Mouse (Mus musculus) adrenal gland, postnatal 14 days (tissue): Measurements from ENCODE around the gene Zfp688. TPM values are rescaled to one million over a fixed set of nuclear protein-coding genes. Genes with fewer than 3 reads are reported as not detected.
"Not testable (repeated sequence)": the region's sequence is repeated elsewhere in the genome, so short reads cannot be mapped to it uniquely, and the experiment has no call there.

Source experiments
- DNase-seq: peaks from one replicate; pipeline ENCODE4 v3.0.0; 2021; ENCODE audit warnings: mixed read lengths
- long read RNA-seq, 2 experiments: library from polyadenylated mRNA; stranded (forward); transcript quantifications; one replicate each; pipeline ENCODE4 v2.0.0; 2021
- total RNA-seq: library from RNA; stranded (reverse); gene quantifications from 2 replicates; pipeline ENCODE4 v1.2.3, GENCODE M21; 2021

Gene Zfp688
- total RNA-seq: 8.9 and 11.9 TPM in 2 replicates
- long read RNA-seq, experiment 1, transcript Zfp688-201 (3 exons, 1,015 nt): major isoform, 5 of 20 reads
- long read RNA-seq, experiment 1, partial matches to known transcripts: 1 of 20 reads
- long read RNA-seq, experiment 1, other reads (novel, unspliced or antisense): 9 of 20 reads
- long read RNA-seq, experiment 2, partial matches to known transcripts: 0 of 13 reads
- long read RNA-seq, experiment 2, other reads (novel, unspliced or antisense): 10 of 13 reads

DNA sequence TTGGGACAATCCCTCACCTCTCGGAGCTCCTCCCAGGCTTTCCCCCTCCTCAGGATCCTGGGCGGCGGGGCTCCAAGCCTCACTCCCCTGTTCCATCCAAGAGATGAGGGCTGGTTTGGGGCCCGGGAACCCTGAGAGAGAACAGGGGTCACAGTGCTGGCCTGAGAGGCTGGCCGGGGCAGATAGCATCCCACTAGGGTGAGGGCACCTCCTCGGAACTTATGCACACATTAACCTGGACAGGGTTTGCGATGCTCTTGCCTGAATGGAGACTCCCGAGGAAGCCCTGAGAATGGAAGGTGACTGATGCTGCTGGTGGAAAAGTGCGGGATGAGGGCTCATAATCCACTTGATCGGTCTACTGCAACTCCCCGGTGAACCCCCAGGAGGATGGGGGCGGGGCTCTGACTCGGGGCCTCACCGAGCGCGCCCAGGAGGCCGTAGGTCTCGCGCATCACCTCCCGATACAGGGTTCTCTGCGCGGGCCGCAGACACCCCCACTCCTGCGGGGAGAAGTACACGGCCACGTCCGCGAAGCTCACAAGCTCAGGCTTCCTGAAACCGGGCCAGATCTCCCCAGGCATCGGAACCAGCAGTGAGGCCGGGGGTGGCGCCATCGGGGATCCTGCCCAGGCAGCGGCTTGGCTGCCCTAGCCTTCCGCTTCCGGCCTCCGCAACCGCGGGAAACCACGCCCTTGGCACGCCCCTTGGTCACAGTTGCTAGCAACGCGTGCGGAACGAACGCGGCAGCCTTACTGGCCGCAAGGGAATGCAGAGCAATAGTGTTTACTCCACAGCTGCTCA is at the start of gene Zfp688:
Zfp688 (minus strand) TSS at position 681 of the 804 bp plus-strand sequence.
- DNase-seq: peak; percentile 98

DNA sequence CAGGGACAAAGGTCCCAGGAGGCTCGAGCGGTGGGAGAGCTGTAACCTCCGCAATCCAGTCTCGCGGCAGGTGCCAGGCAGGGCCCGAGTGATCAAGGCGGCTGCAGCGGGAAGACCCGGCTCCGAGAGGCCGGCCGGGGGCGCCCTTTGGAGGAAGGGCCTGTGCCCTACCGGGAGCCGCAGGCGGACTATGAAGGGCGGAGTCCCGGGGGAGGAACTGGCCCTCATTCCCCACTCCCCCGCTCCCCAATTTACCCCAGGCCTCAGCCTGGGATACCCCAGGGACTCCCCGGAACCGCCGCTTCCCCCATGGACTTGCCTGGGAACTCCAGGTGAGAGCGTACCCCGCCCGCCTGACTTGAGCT is 49.8 kb upstream of the Zfp688 start:
- peak; percentile 84 for DNase-seq

DNA sequence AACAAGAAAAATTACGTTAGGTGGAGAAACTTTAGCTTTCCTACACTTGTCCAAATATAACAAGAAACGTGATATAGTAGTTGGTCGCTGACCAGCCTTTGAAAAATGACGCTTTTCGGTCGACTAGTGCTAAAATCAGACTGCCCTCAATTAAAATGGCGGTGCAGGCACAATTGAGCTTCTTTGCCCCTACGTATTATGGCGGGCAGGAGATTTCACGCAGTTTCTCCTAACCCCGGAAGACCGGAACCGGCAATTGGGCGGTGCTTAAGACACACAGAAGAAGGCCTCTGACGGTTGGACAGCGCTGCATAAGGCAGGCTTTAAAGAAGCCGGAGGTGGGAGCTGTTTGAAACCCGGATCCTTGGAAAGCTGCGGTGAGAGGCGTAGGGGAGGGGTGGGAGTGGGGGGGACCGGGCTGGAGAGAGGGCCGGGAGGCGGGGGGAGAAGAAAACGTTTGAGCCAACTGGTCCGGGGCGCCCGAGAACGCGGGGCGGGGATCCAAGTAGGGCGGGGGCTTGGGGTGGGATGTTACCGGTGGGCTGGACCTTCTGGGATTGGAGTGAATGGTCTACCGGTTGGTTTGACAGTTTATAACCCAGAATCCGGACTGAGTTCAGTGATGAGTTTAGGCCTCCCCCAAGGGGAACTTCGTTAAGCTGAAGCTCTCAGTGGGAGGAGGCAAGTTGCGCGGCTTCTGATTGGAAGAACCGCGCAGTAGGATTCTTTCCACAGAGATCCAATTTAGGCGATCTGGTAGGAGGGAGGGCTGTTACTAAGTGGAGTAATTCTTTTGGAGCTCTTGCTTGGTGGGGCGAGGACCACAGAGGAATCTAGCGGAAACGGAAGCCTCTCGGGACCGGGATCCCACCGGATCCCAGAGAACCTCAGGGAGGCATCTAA is 49.1 kb upstream of the Zfp688 start:
- peak; percentile 94 for DNase-seq

DNA sequence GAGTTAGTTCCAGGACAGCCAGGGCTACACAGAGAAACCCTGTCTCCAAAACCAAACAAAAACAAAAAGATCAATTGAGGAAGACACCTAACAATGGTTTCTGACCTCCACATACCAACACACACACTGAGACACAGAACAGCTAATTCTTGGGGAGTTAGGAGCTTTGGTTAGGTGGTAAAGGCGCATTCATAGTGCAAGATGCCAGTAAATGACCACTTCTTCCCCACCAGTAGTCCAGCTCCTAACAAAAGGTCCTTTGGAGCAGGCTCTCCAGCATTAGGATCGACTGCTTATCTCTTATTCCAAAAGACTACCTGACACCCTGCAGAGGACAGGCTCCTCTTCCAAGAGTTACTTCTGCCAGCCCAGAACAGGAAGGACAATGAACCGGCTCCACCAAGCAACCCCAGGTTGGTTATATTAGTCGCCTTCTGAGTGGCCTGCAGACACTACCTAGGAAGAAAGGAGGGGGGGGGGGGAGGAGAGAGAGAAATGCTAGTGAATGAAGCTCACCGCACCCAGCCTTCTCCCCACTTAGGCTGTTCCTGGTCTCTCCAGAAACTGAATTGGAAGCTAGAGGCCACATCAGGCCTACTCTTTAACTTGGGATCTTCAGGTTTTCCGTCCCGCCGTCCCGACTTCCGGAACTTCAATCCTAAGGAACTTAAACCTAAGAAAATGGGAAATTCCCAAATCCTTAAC is 48.3 kb upstream of the Zfp688 start:
- peak; percentile 37 for DNase-seq

DNA sequence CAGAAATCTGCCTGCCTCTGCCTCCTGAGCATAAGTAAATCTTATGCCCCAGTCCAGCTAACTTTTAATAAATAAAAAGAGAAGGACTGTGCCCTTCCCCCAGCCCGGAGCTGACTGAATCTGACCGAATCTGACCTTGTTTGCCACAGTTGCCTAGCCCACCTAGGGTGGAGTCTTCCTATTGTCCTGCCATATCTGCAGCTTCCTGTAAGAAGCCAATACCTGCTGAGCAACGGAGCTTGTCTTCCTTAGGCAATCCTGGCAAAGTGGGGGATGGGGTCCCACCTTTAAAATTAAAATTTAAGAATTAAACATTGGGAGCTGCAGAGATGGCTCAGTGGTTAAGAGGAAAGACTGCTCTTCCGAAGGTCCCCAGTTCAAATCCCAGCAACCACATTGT is 44.7 kb upstream of the Zfp688 start:
- DNase-seq: no peak

DNA sequence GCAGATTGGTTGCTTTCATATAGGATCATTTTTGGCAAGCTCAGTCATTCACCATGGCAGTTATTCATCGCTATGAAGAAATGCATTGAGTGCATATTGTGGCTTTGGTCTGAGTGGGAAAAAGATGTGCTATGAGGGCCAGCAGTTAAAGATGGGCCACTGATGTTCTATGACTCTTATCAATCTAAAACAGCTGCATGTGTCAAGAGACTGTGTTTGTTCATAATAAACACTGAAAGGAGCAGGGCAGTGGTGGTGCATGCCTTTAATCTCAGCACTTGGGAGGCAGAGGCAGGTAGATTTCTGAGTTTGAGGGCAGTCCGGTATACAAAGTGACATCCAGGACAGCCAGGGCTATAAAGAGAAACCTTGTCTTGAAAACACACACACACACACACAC is 43.8 kb upstream of the Zfp688 start:
- not testable (repeated sequence) for DNase-seq

DNA sequence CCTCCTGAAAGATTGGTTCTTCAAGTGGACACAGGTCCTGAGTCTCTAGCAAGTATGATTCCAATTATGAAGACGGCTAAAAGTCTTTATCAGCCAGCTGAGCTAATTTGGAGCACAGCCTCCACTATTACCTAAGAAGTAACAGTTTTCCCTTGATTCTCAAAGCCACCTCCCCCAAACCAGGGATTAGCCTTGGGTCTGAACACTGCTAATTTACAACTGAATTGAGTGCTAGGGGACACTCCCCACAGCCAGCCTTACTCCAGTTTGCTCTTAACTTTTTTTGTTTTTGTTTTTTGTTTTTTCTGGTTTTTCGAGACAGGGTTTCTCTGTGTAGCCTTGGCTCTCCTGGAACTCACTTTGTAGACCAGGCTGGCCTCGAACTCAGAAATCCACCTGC is 43.3 kb upstream of the Zfp688 start:
- no peak for DNase-seq

DNA sequence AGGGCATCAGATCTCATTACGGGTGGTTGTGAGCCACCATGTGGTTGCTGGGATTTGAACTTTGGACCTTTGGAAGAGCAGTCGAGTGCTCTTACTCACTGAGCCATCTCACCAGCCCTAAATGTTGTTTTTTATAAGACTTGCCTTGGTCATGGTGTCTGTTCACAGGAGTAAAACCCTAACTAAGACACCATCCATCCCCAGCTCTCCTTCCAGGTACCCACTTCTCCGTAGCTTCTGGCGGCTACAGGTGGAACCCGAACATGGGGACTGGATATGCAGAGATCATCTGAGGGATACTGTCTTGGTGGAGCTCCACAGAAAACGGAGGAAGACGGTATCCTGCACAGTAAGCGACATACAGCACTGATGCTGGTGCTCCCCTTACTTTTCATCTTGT is 37.4 kb upstream of the Zfp688 start, which contains the start of gene Prr14:
Prr14 (plus strand) TSS at position 301 of the 400 bp plus-strand sequence.
- DNase-seq: not testable (repeated sequence)

DNA sequence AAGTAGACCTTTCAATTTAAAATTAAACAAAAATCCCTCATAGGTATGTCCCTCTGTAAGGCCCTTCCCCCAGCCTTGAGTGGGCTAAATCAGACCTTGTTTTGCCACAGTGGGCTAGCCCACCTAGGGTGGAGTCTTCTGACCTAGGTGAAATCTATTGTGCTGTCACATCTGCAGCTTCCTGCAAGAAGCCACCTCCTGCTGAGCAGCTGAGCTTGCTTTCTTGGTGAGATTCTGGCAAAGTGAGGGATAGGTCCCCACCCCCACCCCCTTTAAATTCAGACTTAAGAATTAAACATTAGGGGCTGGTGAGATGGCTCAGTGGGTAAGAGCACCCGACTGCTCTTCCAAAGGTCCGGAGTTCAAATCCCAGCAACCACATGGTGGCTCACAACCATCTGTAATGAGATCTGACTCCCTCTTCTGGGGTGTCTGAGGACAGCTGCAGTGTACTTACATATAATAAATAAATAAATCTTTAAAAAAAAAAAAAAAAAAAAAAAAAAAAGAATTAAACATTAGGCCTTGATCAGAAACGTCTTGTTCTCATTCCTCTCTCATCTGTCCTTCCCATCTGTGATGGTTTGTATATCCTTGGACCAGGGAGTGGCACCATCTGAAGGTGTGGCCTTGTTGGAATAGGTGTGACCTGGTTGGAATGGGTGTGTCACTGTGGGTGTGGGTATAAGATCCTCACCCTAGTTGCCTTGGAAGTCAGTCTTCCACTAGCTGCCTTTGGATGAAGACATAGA is 36.7 kb upstream of the Zfp688 start:
- DNase-seq: not testable (repeated sequence)

DNA sequence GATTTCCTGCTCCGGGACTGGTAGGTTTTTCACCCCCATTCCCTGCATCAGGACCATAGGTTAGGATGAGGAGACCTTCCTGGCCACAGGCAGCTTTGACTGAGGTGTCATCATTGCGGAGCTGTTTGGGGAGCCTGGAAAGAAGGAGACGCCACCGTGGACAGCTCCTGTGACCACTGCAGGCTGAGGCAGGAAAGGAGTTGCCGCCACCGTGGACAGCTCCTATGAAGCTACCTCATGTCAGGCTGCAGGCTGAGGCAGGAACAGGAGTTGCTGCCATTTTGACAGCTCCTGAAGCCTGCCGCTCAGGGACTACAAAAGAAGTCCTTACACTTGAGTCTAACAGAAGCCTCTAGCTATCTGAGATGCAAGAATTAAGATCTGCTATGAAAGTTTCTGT is 33.0 kb upstream of the Zfp688 start:
- DNase-seq: no peak

DNA sequence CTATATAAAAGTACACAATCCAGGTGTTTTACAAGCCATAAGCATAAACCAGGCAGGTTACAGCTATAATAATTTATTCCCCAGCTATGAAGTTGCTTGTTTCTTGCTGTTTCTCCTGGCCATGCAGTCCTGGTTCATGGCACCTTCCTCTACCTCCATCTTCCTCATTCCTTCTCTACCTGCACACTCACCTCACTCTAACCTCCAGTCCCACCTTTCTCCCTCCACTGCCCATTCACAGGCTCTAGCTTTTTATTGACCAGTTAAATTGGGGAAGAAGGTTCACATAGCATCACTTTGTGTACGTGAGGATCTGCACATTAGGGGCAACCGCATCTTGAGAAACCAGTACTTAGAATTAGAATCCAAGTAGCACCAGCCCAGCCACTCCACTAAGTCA is 31.2 kb upstream of the Zfp688 start:
- no peak for DNase-seq

DNA sequence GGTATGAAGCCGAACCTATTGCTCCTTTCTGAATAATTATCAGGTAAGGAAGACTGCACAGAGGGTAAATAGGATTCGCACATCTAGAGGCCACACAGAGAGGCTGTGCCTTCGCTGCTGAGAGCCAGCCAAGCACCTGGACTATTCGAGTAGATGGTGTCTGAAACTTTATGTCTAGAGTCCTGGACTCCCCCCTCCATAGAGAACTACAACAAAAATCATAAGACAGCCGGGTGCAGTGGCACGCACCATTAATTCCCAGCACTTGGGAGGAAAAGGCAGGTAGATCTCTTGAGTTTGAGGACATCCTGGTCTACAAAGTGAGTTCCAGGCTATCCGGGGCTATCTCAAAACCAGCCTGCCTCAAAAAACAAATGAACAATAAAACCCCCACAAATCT is 28.1 kb upstream of the Zfp688 start:
- DNase-seq: no peak

DNA sequence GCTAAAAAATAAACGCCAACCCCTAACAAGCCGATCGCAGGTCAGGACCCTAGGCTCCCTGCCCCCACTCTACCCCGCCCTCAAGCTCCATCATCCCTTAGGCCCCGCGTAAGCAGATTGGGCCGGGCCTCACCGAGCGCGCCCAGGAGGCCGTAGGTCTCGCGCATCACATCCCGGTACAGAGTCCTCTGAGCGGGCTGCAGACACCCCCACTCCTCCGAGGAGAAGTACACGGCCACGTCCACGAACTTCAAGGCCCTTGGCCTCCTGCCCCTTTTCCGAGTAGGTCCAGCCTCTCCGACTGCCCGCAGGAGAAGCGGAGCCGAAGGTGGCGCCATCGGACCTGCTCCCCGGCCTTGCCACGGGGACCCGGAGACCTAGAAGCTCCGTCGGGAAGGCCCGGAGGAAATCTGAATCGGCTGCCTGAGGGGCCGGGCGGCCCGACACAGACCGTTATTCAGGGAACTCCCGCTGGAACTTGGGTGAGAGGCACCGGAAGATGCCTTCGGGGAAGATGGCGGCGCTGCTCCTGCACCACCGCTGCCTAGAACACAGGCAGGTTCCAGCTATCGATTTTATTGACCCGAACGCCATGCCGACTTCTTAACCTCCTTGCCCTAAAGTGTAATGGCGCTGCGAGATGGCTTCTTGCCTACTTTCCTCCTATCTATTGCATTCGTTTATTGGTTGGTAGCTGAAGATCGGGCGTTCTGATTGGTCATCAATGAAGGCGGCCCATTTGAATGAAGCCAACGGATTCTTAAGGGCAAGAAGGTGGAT is 26.8 kb upstream of the Zfp688 start, which contains the start of gene Zfp689:
Zfp689 (minus strand) TSS at position 638 of the 780 bp plus-strand sequence.
- DNase-seq: peak; percentile 94

DNA sequence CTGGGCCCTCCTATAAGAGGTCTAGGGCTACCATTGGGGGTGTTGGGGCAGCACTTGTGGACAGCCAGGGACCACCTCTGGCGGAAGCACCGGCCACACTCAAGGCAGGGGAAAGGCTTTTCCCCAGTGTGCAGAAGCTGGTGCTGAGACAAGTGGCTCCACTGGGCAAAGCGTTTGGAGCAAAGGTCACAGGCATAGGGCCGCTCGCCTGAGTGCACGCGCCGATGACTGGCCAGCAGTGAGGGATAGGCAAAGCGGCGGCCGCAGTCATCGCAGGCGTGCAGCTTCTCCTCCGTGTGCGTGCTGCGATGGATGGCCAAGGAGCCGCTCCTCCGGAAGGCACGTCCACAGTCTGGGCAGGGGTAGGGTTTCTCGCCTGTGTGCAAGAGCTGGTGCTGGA is 22.1 kb upstream of the Zfp688 start:
- DNase-seq: no peak

DNA sequence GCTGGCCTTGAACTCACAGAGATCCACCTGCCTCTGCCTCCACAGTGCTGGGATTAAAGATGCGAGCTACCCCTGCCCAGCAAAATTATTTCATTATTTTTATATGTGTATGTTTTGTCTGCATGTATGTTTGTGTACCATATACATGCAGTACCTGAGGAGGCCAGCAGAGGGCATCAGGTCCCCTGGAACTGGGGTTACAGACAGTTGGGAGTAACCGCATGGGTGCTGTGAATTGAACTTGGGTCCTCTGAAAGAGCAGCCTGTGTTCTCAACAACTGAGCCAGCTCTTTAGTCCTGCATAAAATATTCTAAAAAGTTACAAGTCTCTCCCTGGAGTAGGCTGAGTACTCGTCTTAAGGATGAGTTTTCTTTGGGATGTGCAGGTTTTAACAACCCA is 15.9 kb upstream of the Zfp688 start:
- peak; percentile 29 for DNase-seq

DNA sequence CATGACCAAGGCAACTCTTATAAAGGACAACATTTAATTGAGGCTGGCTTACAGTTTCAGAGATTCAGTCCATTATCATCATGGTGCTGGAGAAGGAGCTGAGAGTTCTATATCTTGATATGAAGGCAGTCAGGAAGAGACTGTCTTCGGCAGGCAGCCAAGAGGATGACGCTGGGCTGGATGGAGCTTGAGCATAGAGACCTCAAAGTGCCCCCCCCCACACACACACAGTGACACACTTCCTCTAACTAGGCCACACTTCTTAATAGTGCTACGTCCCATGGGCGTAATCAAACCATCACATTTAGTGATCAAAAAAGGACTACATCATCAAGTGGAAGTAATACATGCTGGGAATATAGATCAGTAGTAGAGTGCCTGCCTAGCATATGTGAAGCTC is 13.3 kb upstream of the Zfp688 start:
- no peak for DNase-seq

DNA sequence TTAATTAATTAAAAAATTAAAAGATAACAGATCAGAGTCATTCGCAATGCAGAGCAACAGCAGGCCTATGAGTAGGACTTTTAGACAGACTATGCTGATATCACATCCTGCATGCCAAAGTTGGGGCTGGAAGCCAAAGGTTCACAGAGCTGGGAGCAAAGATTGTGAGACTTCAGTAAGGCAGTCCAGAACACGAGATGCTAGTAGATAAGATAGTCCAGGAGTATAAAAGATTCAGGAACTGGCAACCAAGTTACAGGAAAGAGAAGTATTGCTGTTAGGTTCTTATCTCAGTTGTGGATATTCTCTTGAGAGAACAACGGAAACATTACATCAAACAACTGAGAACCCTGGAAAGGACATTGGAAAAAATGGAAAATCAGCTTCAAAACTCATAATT is 4.5 kb upstream of the Zfp688 start:
- DNase-seq: no peak

DNA sequence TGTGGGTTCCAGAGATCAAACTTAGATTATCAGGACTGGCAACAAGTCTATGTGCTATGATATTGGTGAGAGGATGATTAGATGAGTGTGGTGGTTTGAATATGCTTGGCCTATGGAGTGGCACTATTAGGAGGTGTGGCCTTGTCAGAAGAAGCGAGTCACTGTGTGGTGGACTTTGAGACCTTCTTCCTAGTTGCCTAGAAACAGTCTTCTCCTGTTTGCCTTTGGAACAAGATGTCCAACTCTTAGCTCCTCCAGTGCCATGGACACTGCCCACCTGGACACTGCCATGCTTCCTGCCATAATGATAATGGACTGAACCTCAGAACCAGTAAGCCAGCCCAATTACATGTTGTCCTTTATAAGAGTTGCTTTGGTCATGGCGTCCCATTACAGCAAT is 4.0 kb upstream of the Zfp688 start:
- DNase-seq: no peak

DNA sequence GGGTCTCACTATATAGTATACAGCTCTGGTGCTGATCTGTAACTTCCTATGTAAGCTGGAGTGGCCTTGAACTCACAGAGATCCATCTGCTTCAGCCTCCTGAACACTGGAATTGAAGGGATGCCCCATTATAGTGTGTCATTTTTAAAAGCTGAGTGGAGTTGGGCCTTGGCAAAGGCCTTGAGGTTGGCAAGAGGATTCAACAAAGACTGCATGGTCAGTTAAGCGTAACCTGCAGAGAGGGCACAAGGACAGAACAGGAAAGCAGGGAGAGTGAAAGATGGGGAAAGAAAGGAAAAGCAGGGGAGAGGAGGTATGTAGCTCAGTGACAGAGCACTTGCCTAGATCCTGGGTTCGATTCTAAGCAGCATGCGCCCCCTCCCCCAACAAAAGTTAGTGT is 3.4 kb upstream of the Zfp688 start:
- no peak for DNase-seq

DNA sequence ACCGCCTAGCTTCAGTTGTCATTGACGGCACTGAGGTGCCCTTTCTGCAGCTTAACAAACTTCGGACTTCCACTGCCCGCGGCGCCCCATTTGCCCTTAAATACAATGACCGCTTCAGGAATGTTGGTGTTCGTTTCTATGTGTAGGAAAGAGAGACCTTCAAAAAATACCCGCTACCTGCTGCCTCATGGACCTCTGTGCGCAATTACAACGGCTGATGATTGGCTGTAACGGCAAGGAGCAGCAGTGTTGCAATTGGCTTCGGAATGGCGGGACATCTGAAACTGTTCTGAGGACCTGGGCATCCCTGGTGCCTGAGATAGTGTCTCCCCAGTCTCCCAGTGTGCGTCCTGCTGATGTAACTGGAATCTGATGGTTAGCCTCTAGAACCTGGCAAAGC is 379 bp upstream of the Zfp688 start:
- peak; percentile 69 for DNase-seq

DNA sequence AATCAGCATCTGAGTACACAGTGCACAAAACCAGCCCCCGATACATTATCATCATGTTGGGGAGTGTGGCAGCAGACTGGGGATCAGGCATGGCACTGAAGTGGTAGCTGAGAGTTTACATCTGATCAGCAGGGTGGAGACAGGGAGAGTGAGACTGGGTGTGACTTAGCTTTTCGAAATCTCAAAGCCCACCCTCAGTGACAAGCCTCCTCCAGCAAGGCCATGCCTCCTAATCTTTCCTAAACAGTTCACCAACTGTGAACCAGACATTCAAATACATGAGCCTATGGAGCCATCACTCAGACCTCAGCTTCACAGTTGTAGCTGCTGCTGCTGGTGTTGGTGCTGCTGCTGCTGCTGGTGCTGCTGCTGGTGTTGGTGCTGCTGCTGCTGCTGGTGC is 10.4 kb downstream of the Zfp688 start:
- DNase-seq: no peak
